ENCODE assay signal across 8 mouse cellular contexts in genomic region chr13:21710031-21710711, GRCm38 (mm10). TPM values are rescaled to one million over a fixed set of nuclear protein-coding genes. Genes with fewer than 3 reads are reported as not detected.
A peak's percentile ranks its signal among the peaks of the same experiment; 100 is the strongest.
DNase-seq lines count a peak whose midpoint lies in the region; ATAC-seq lines count a peak whose summit lies in the region.

No protein-coding gene starts in this region.

- DNase-seq in adipocyte (ENCODE audit: low spot score): peak; percentile 91
- peak; percentile 91 for DNase-seq in embryo, embryonic 10 days (ENCODE audit: low spot score)
- peak; percentile 84 for DNase-seq in gastrocnemius, postnatal 10 days
- peak; percentile 94 for DNase-seq in induced T-regulatory cell, adult 2 months (ENCODE audit: low read depth)
- DNase-seq in left cerebral cortex, adult 8-10 months (ENCODE audit: low spot score in 2 of 2): peak; percentile 72 to 85
- DNase-seq in right cerebral cortex, adult 18-20 months: peak; percentile 90
- DNase-seq in urinary bladder, adult 2 months (ENCODE audit: low spot score): peak; percentile 68

- ATAC-seq in megakaryocyte, adult 5-6 weeks (ENCODE audit: poor library complexity, severe bottlenecking): peak; percentile 91

RNA-seq across cellular contexts. Expression of gene Hist1h2bl, which starts 5.8 kb away (rescaled TPM):
- total RNA-seq in gastrocnemius, postnatal 10 days (2021): 100 to 1,000 TPM; 184 to 186 TPM
- 10 to 100 TPM; 16.0 to 30.4 (median 22.3) TPM for total RNA-seq in left cerebral cortex, adult 8-10 months (2022)
- total RNA-seq in megakaryocyte, adult 5-6 weeks (2015): 262 and 280 TPM in 2 replicates
- total RNA-seq in megakaryocyte, adult 5-6 weeks (2017): 409 and 426 TPM in 2 replicates
- 0.91 TPM in 1 of 2 replicates, not detected in the other for polyA plus RNA-seq in urinary bladder, adult 2 months (2012; rRNA removed)

RNA-seq across cellular contexts. Expression of gene Hist1h2ai, which starts 6.1 kb away (rescaled TPM):
- total RNA-seq in gastrocnemius, postnatal 10 days (2021): 100 to 1,000 TPM; 125 TPM
- 10 to 100 TPM in 3 of 4 experiments, not detected in 1; 16.4 to 24.8 (median 22.3) TPM for total RNA-seq in left cerebral cortex, adult 8-10 months (2022)
- 5.0 and 7.6 TPM in 2 replicates for total RNA-seq in megakaryocyte, adult 5-6 weeks (2015)
- total RNA-seq in megakaryocyte, adult 5-6 weeks (2017): 3,924 and 4,338 TPM in 2 replicates
- polyA plus RNA-seq in urinary bladder, adult 2 months (2012; rRNA removed): not detected in 2 replicates

RNA-seq across cellular contexts. Expression of gene Hist1h3h, which starts 7.3 kb away (rescaled TPM):
- 100 to 1,000 TPM; 240 to 265 TPM for total RNA-seq in gastrocnemius, postnatal 10 days (2021)
- 10 to 100 TPM; 40.8 to 60.6 (median 44.2) TPM for total RNA-seq in left cerebral cortex, adult 8-10 months (2022)
- 37.0 and 141 TPM in 2 replicates for total RNA-seq in megakaryocyte, adult 5-6 weeks (2015)
- 82.6 and 194 TPM in 2 replicates for total RNA-seq in megakaryocyte, adult 5-6 weeks (2017)
- not detected in 2 replicates for polyA plus RNA-seq in urinary bladder, adult 2 months (2012; rRNA removed)

RNA-seq across cellular contexts. Expression of gene Hist1h2bm, which starts 11.7 kb away (rescaled TPM):
- 10 to 100 TPM; 50.7 to 68.7 TPM for total RNA-seq in gastrocnemius, postnatal 10 days (2021)
- 1 to 10 TPM; 2.5 to 5.9 (median 4.5) TPM for total RNA-seq in left cerebral cortex, adult 8-10 months (2022)
- total RNA-seq in megakaryocyte, adult 5-6 weeks (2015): 139 and 162 TPM in 2 replicates
- 615 and 635 TPM in 2 replicates for total RNA-seq in megakaryocyte, adult 5-6 weeks (2017)
- 0.25 TPM in 1 of 2 replicates, not detected in the other for polyA plus RNA-seq in urinary bladder, adult 2 months (2012; rRNA removed)

RNA-seq across cellular contexts. Expression of gene Olfr1359, which starts 12.3 kb away (rescaled TPM):
- not detected for total RNA-seq in gastrocnemius, postnatal 10 days (2021)
- not detected for total RNA-seq in left cerebral cortex, adult 8-10 months (2022)
- total RNA-seq in megakaryocyte, adult 5-6 weeks (2015): not detected in 2 replicates
- not detected in 2 replicates for total RNA-seq in megakaryocyte, adult 5-6 weeks (2017)
- not detected in 2 replicates for polyA plus RNA-seq in urinary bladder, adult 2 months (2012; rRNA removed)

Comparison
In these comparisons a context has a peak if more than half of its experiments do, and no peak if none do; other contexts are left out.
1. Peak in every context shown above with its lines: DNase-seq and ATAC-seq.
2. RNA of gene Hist1h2bl, which starts 5.8 kb away (total RNA-seq): 262 to 426 TPM in megakaryocyte, adult 5-6 weeks and 184 to 186 TPM in gastrocnemius, postnatal 10 days; 16.0 to 30.4 TPM in left cerebral cortex, adult 8-10 months; every median in the first group is over 4 times any median in the second.